Mouse (Mus musculus) stomach, embryonic 14.5 days (tissue): Measurements from ENCODE around the gene Fli1. TPM values are rescaled to one million over a fixed set of nuclear protein-coding genes. Genes with fewer than 3 reads are reported as not detected.

Experiments used
- ATAC-seq: fragments of 200-750 bp; cut with Nextera tagmentation; 2 replicates; pipeline ENCODE4 v1.8.0; 2017; ENCODE audit warnings: low read depth, moderate TSS enrichment; ENCODE audit not compliant: insufficient number of reproducible peaks, insufficient read depth, low FRiP score
- H3K27ac ChIP-seq: fragments of 300-500 bp; sonication (generic); 2 replicates; pipeline ENCODE4 v1.5.1; 2014; ENCODE audit warnings: mild to moderate bottlenecking, low read length, moderate library complexity, mixed read lengths
- H3K27me3 ChIP-seq: fragments of 300-500 bp; sonication (generic); 2 replicates; pipeline ENCODE4 v1.6.1; 2014; ENCODE audit warnings: low read length, control low read depth, mixed read lengths; ENCODE audit not compliant: control insufficient read depth, insufficient read depth
- H3K36me3 ChIP-seq: fragments of 300-500 bp; sonication (generic); 2 replicates; pipeline ENCODE4 v1.6.1; 2014; ENCODE audit warnings: mild to moderate bottlenecking, control low read depth, low read length, moderate library complexity, mixed read lengths; ENCODE audit not compliant: control insufficient read depth, insufficient read depth
- H3K4me1 ChIP-seq: fragments of 300-500 bp; sonication (generic); 2 replicates; pipeline ENCODE4 v1.6.1; 2014; ENCODE audit warnings: low read length, control low read depth, mixed read lengths; ENCODE audit not compliant: control insufficient read depth, insufficient read depth
- H3K4me2 ChIP-seq: fragments of 300-500 bp; sonication (generic); replicated peaks from 2 replicates; pipeline ENCODE4 v1.6.1; 2014; ENCODE audit warnings: low read depth, low read length, control low read depth
- H3K4me3 ChIP-seq: fragments of 300-500 bp; sonication (generic); 2 replicates; pipeline ENCODE4 v1.5.1; 2014; ENCODE audit warnings: low read depth, low read length, control low read depth
- H3K9ac ChIP-seq: fragments of 300-500 bp; sonication (generic); replicated peaks from 2 replicates; pipeline ENCODE4 v1.6.1; 2014; ENCODE audit warnings: low read depth, mild to moderate bottlenecking, control low read depth, low read length, moderate library complexity, mixed read lengths
- H3K9me3 ChIP-seq: fragments of 300-500 bp; sonication (generic); 2 replicates; pipeline ENCODE4 v1.6.1; 2016; ENCODE audit warnings: low read depth, low read length, control low read depth; ENCODE audit not compliant: control insufficient read depth
- WGBS: fragments of 180-500 bp; shearing (Covaris S2); extraction: QIAGEN DNeasy Blood & Tissue Kit; methylation state at CpG from one replicate; pipeline ENCODE4 v1.1.7; 2014; 5-methylcytosine and 5-hydroxymethylcytosine counted together
- polyA plus RNA-seq: library from polyadenylated mRNA; unstranded; fragments of >200 nt; fragmentation: Nextera tagmentation; extraction: Ambion mirVana; gene quantifications from 2 replicates; pipeline ENCODE4 v1.2.1, GENCODE M21; 2014

The Fli1 gene
- polyA plus RNA-seq, 1 experiment from 2014 or later = 11.4 TPM

GRCm38 (mm10) chr9:32400662-32401161 is 141.9 kb downstream of the Fli1 start:
- ATAC-seq = no peak
- Histone ChIP-seq H3K27ac (no peak overlapping the region), H3K9ac (no peak overlapping the region), H3K4me2 (no peak overlapping the region), H3K4me3 (no peak overlapping the region), H3K27me3 (no peaks in the 10 kb centered on the region), H3K36me3 (no peaks in the 10 kb centered on the region), H3K4me1 (0 out of 2 replicates have a peak, but pooled peaks cover 3% of the 10 kb centered on the region), H3K9me3 (no peaks in the 10 kb centered on the region)
- 24% methylated on average over 5 of the region's 5 CpGs for WGBS

- Histone ChIP-seq H3K9me3 (no peaks in the 10 kb centered on the region), H3K9ac (no peak overlapping the region), H3K27me3 (no peaks in the 10 kb centered on the region), H3K4me3 (no peak overlapping the region), H3K27ac (no peak overlapping the region), H3K4me1 (0 out of 2 replicates have a peak, but pooled peaks cover 3% of the 10 kb centered on the region), H3K4me2 (no peak overlapping the region), H3K36me3 (no peaks in the 10 kb centered on the region)
- no peak for ATAC-seq
- whole genome bisulfite sequencing = 28% methylated on average over 2 of the region's 2 CpGs
Observed at GRCm38 (mm10) chr9:32400212-32400611, 142.4 kb downstream of the Fli1 start.

- no peak overlapping the region for H3K4me2 ChIP-seq
- H3K9ac ChIP-seq = no peak overlapping the region
- H3K36me3 ChIP-seq = no peaks in the 10 kb centered on the region
- ATAC-seq = no peak
- 76% methylated on average over 4 of the region's 4 CpGs for WGBS
- no peaks in the 10 kb centered on the region for H3K4me1 ChIP-seq
- H3K27ac ChIP-seq = no peak overlapping the region
- no peaks in the 10 kb centered on the region for H3K9me3 ChIP-seq
- H3K4me3 ChIP-seq = no peak overlapping the region
- no peaks in the 10 kb centered on the region for H3K27me3 ChIP-seq
Observed at GRCm38 (mm10) chr9:32394761-32395161, 147.9 kb downstream of the Fli1 start.

- Histone ChIP-seq H3K4me2 (no peak overlapping the region), H3K9ac (no peak overlapping the region), H3K27me3 (no peaks in the 10 kb centered on the region), H3K27ac (no peak overlapping the region), H3K4me3 (no peak overlapping the region), H3K9me3 (no peaks in the 10 kb centered on the region), H3K36me3 (no peaks in the 10 kb centered on the region), H3K4me1 (no peaks in the 10 kb centered on the region)
- no peak for ATAC-seq
- WGBS = 79% methylated on average over 6 of the region's 6 CpGs
Observed at GRCm38 (mm10) chr9:32392716-32393115, 149.9 kb downstream of the Fli1 start.

- Histone ChIP-seq H3K9ac (no peak overlapping the region), H3K36me3 (no peaks in the 10 kb centered on the region), H3K4me3 (no peak overlapping the region), H3K4me2 (no peak overlapping the region), H3K27me3 (no peaks in the 10 kb centered on the region), H3K27ac (no peak overlapping the region), H3K4me1 (no peaks in the 10 kb centered on the region), H3K9me3 (no peaks in the 10 kb centered on the region)
- WGBS = 86% methylated on average over 9 of the region's 9 CpGs
- no peak for ATAC-seq
Observed at GRCm38 (mm10) chr9:32391701-32392100, 151.0 kb downstream of the Fli1 start.

GRCm38 (mm10) chr9:32391092-32391491 is 151.6 kb downstream of the Fli1 start:
- Histone ChIP-seq H3K4me3 (no peak overlapping the region), H3K27ac (no peak overlapping the region), H3K4me1 (no peaks in the 10 kb centered on the region), H3K36me3 (no peaks in the 10 kb centered on the region), H3K9me3 (no peaks in the 10 kb centered on the region), H3K4me2 (no peak overlapping the region), H3K9ac (no peak overlapping the region), H3K27me3 (no peaks in the 10 kb centered on the region)
- 84% methylated on average over 5 of the region's 5 CpGs for WGBS
- ATAC-seq = no peak

GRCm38 (mm10) chr9:32388120-32388519 is 154.5 kb downstream of the Fli1 start:
- 83% methylated on average over 1 of the region's 1 CpGs for WGBS

GRCm38 (mm10) chr9:32384906-32385305 is 157.8 kb downstream of the Fli1 start:
- Histone ChIP-seq H3K4me3 (no peak overlapping the region), H3K27ac (no peak overlapping the region), H3K36me3 (no peaks in the 10 kb centered on the region), H3K9me3 (no peaks in the 10 kb centered on the region), H3K4me1 (no peaks in the 10 kb centered on the region), H3K9ac (no peak overlapping the region), H3K4me2 (no peak overlapping the region), H3K27me3 (no peaks in the 10 kb centered on the region)
- ATAC-seq = no peak
- WGBS = 89% methylated on average over 4 of the region's 4 CpGs

More at GRCm38 (mm10) chr9:32388120-32388519, 154.5 kb downstream of the Fli1 start:
- no peaks in the 10 kb centered on the region for H3K36me3 ChIP-seq
- H3K4me3 ChIP-seq = no peak overlapping the region
- H3K4me2 ChIP-seq = no peak overlapping the region
- no peaks in the 10 kb centered on the region for H3K9me3 ChIP-seq
- ATAC-seq = no peak
- no peaks in the 10 kb centered on the region for H3K27me3 ChIP-seq
- H3K4me1 ChIP-seq = no peaks in the 10 kb centered on the region
- no peak overlapping the region for H3K9ac ChIP-seq
- H3K27ac ChIP-seq = no peak overlapping the region
